Mouse (Mus musculus) common myeloid progenitor, adult 5-6 weeks (primary cell): ENCODE measurements at regions not wholly inside any gene's neighbourhood (a gene's known extent, or its start where the extent isn't known, plus 50 kb on each side); places are given as distances from the start of the nearest gene placed in this dataset.
"Not testable (repeated sequence)": the region's sequence is repeated elsewhere in the genome, so short reads cannot be mapped to it uniquely, and the experiment has no call there.

Experiments used
- ATAC-seq: replicated peaks from 2 replicates; pipeline ENCODE4 v1.8.0; 2016; ENCODE audit warnings: low read depth, mild to moderate bottlenecking, moderate TSS enrichment, inconsistent platforms; ENCODE audit not compliant: poor library complexity, severe bottlenecking

- no peak for ATAC-seq
Measured at GRCm38 (mm10) chr2:133734469-133735225, 182.7 kb downstream of the Bmp2 start.

GRCm38 (mm10) chr2:133738839-133739430, 187.0 kb downstream of the Bmp2 start:
- ATAC-seq: no peak

GRCm38 (mm10) chr2:133748493-133748892, 196.5 kb downstream of the Bmp2 start:
- no peak for ATAC-seq

- no peak for ATAC-seq
Measured at GRCm38 (mm10) chr2:133749846-133750637, 198.1 kb downstream of the Bmp2 start.

- ATAC-seq: no peak
Measured at GRCm38 (mm10) chr2:133754088-133754487, 202.1 kb downstream of the Bmp2 start.

GRCm38 (mm10) chr2:133761496-133761895, 209.5 kb downstream of the Bmp2 start:
- peak; percentile 45; the same call in 1 of the 2 replicates for ATAC-seq

GRCm38 (mm10) chr2:133768546-133768945, 216.6 kb downstream of the Bmp2 start:
- no peak for ATAC-seq

- no peak for ATAC-seq
Measured at GRCm38 (mm10) chr2:133783588-133784342, 231.8 kb downstream of the Bmp2 start.

GRCm38 (mm10) chr2:133791031-133791430, 239.1 kb downstream of the Bmp2 start:
- no peak for ATAC-seq

GRCm38 (mm10) chr2:133793293-133793692, 241.3 kb downstream of the Bmp2 start:
- 0 out of 2 replicates have a peak, but pooled peaks have one; percentile 52 for ATAC-seq

- ATAC-seq: no peak
Measured at GRCm38 (mm10) chr2:133802666-133803065, 250.7 kb downstream of the Bmp2 start.

GRCm38 (mm10) chr2:133821418-133821817, 269.5 kb downstream of the Bmp2 start:
- ATAC-seq: no peak

GRCm38 (mm10) chr2:133829406-133829805, 277.4 kb downstream of the Bmp2 start:
- no peak for ATAC-seq

- ATAC-seq: no peak
Measured at GRCm38 (mm10) chr2:133850485-133850884, 298.5 kb downstream of the Bmp2 start.

- ATAC-seq: not testable (repeated sequence)
Measured at GRCm38 (mm10) chr2:133874982-133875381, 323.0 kb downstream of the Bmp2 start.

- ATAC-seq: no peak
Measured at GRCm38 (mm10) chr2:133883682-133884081, 331.7 kb downstream of the Bmp2 start.

GRCm38 (mm10) chr2:133906269-133906668, 354.3 kb downstream of the Bmp2 start:
- ATAC-seq: no peak
